Mouse (Mus musculus) heart, embryonic 10.5 days (tissue): Measurements from ENCODE around the gene Hbs1l. TPM values are rescaled to one million over a fixed set of nuclear protein-coding genes. Genes with fewer than 3 reads are reported as not detected.

Experiments
- DNase-seq: peaks from one replicate; pipeline ENCODE4 v3.0.0-alpha.2; 2017; ENCODE audit warnings: low spot score
- H3K27ac ChIP-seq: fragments of 300-500 bp; sonication (generic); 2 replicates; pipeline ENCODE4 v1.5.1; 2016; ENCODE audit warnings: mild to moderate bottlenecking
- H3K27me3 ChIP-seq: fragments of 300-500 bp; sonication (generic); 2 replicates; pipeline ENCODE4 v1.6.1; 2016; ENCODE audit warnings: mild to moderate bottlenecking; ENCODE audit not compliant: poor library complexity, insufficient read depth, severe bottlenecking
- H3K36me3 ChIP-seq: fragments of 300-500 bp; sonication (generic); 2 replicates; pipeline ENCODE4 v1.6.1; 2016; ENCODE audit warnings: mild to moderate bottlenecking, moderate library complexity
- H3K4me1 ChIP-seq: fragments of 300-500 bp; sonication (generic); 2 replicates; pipeline ENCODE4 v1.6.1; 2016; ENCODE audit warnings: mild to moderate bottlenecking
- H3K4me3 ChIP-seq: fragments of 300-500 bp; sonication (generic); 2 replicates; pipeline ENCODE4 v1.5.1; 2016; ENCODE audit warnings: mild to moderate bottlenecking, moderate library complexity
- H3K9me3 ChIP-seq: fragments of 300-500 bp; sonication (generic); 2 replicates; pipeline ENCODE4 v1.6.1; 2016; ENCODE audit warnings: mild to moderate bottlenecking, moderate library complexity
- WGBS: fragments of 180-500 bp; shearing (Covaris S2); methylation state at CpG from one replicate; pipeline ENCODE4 v1.1.7; 2016; 5-methylcytosine and 5-hydroxymethylcytosine counted together
- polyA plus RNA-seq: library from polyadenylated mRNA; unstranded; fragments of >200 nt; fragmentation: Nextera tagmentation; extraction: Ambion mirVana; gene quantifications from 2 replicates; pipeline ENCODE4 v1.2.1, GENCODE M21; 2016

The Hbs1l gene
- polyA plus RNA-seq, 1 experiment from 2014 or later: 95.8 TPM

DNA sequence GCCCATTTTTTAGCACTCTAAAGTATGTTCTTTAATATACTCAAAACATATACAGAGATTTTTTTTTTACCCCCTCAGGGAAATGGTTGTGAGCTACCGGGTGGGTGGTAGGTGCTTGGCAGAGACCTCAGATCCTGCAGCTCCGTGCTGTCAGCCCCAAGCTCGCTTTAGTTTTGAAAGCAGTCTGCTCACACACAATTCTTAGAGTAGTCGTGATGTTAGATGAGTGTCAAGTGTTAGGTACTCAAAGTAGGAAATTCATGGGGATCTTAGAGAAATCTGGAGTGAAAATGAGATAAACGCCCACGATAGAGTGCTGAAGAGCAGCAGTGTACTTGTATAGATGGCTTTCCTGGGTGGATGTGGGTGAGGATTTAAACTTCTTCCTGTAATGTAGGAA is 24.8 kb downstream of the Hbs1l start:
- no peaks in the 10 kb centered on the region for H3K27me3 ChIP-seq
- WGBS: 85% methylated on average over 6 of the region's 6 CpGs
- DNase-seq: no peak
- H3K4me3 ChIP-seq: no peak overlapping the region
- no peak overlapping the region for H3K27ac ChIP-seq
- no peaks in the 10 kb centered on the region for H3K4me1 ChIP-seq
- H3K9me3 ChIP-seq: no peaks in the 10 kb centered on the region
- peaks cover 22% of the 10 kb centered on the region for H3K36me3 ChIP-seq

- Histone ChIP-seq H3K36me3 (peaks cover 5% of the 10 kb centered on the region), H3K9me3 (no peaks in the 10 kb centered on the region), H3K27me3 (no peaks in the 10 kb centered on the region), H3K4me1 (no peaks in the 10 kb centered on the region; the same call in 1 of the 2 replicates), H3K27ac (no peak overlapping the region), H3K4me3 (no peak overlapping the region)
- 89% methylated on average over 6 of the region's 6 CpGs for WGBS
- no peak for DNase-seq
Observed at GRCm38 (mm10) chr10:21326352-21326751, 30.6 kb downstream of the Hbs1l start.

DNA sequence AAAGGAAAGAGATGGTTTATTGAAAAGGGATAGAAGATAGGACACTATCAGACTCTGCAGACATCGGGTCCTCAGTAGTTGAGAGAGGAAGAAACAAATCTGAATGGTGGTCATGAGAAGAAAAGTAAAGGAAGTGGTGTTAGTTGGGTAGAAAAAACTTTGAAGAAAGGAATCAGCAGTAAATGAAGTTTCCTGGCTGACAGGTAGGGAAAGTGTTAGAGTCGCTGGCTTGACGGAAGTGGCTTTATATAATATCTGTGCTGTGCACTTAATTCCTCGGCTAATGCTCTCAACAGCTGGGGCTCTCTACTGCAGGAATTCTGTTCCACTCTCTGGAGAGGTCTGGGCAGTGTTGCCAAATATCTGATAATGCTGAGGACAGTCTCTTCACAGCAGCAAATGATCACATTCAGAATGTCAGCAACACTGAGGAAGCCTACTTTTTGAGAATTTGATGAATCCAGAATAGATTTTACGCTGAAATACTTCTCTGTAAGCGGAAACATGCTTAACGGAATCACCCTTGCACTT is 31.9 kb downstream of the Hbs1l start:
- H3K27ac ChIP-seq: no peak overlapping the region
- H3K36me3 ChIP-seq: peaks cover 13% of the 10 kb centered on the region
- no peak for DNase-seq
- no peaks in the 10 kb centered on the region for H3K27me3 ChIP-seq
- no peaks in the 10 kb centered on the region; the same call in 1 of the 2 replicates for H3K4me1 ChIP-seq
- H3K4me3 ChIP-seq: no peak overlapping the region
- no peaks in the 10 kb centered on the region for H3K9me3 ChIP-seq
- 67% methylated on average over 7 of the region's 7 CpGs for WGBS

DNA sequence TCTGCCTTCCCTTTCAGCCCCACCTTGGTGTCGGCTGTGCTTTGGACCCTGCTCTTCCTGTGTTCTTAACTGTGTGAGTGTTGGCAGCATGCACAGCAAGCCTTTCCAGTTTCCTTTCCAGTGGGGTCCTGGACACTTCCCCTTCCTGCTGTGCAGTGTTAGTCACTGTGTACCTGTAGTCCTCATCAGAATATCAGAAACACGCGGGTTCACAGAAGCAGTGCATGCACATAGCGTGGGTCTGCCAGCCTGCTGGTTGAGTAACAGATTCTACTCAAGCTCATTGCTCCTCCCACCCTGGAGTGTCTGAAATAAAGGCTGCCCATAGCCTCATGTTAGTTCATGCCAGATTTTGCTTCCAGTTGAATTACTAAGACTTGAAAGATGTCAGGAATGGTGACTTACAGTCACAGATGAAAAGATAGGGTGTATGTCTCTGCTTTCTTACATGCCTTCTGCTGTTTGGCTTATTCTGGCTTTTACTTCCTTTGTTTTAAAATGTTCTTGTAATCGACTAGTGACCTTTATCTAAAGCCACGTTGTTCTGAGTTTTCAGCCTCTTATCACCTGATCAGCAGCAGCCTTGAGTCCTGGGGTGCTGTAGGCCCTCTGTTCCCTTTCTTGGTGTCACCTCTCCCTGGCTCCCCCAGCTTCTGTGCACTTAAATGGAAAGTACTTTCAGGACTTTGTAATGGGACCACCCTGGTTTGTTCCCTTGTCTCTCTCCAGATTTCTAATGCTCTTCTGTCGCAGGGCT is 38.7 kb downstream of the Hbs1l start:
- no peak overlapping the region for H3K4me3 ChIP-seq
- 60% methylated on average over 7 of the region's 7 CpGs for WGBS
- no peak overlapping the region for H3K27ac ChIP-seq
- H3K9me3 ChIP-seq: no peaks in the 10 kb centered on the region
- no peak for DNase-seq
- no peaks in the 10 kb centered on the region for H3K27me3 ChIP-seq
- H3K36me3 ChIP-seq: peaks cover 55% of the 10 kb centered on the region
- H3K4me1 ChIP-seq: no peaks in the 10 kb centered on the region

DNA sequence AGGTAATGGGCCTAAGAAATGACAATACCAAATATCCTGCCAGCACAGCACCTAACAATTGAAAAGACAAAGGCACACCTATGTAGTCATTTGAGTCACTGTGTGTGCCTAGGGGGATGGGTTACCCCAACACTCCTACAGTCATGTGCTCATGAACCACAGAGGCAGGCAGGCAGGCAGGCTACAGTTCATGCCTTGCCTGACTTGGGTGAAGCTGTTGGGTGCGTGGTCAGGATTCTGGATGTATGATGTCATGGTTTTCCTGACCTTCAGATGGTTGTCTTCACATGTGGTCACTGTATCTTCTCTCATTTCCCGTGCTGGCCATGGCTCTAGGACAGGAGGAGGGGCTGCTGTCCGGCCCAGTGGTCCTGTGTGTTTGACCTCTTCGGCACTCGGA is 39.8 kb downstream of the Hbs1l start:
- no peak for DNase-seq
- Histone ChIP-seq H3K27me3 (no peaks in the 10 kb centered on the region), H3K4me1 (no peaks in the 10 kb centered on the region), H3K27ac (no peak overlapping the region), H3K4me3 (no peak overlapping the region), H3K36me3 (peaks cover 57% of the 10 kb centered on the region), H3K9me3 (no peaks in the 10 kb centered on the region)
- WGBS: 90% methylated on average over 5 of the region's 5 CpGs

DNA sequence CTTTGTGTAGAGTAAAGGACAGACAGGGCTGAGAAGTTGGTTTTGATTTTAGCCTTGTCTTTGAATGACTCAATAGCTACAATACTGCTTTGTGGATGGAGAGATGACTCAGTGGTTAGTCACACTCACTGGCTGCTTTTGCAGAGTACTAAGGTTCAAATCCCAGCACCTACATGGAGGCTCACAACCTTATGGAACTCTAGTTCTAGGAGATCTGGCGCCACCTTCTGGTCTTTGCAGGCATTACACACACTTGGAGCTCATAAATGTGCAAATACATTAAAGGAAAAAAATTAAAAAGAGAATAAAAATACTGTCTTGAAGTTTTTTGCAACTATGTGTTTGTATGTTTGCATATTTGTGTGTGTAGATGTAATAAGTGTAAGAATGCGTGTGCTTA is 41.4 kb downstream of the Hbs1l start:
- no peak overlapping the region for H3K27ac ChIP-seq
- no peak overlapping the region for H3K4me3 ChIP-seq
- no peak for DNase-seq
- no peaks in the 10 kb centered on the region for H3K4me1 ChIP-seq
- no peaks in the 10 kb centered on the region for H3K27me3 ChIP-seq
- H3K36me3 ChIP-seq: peaks cover 54% of the 10 kb centered on the region
- no peaks in the 10 kb centered on the region for H3K9me3 ChIP-seq
- WGBS: 58% methylated on average over 2 of the region's 2 CpGs

DNA sequence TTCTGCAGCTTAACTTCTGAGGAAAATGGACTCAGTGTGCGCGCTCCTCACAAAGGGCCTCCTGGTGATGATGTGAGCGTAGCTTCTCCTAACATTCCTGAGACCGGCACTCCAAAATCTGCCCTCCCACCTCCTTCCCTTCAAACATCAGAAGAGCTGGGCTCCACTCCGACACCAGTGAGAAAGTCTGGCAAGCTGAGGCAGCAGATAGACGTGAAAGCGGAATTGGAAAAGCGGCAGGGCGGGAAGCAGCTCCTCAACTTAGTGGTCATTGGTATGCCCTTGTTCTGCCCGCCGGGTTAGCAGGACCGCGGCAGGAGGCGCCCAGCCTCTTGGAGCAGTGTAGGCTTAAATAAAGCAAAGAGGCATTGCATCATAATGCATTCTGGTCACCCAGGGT is 45.9 kb downstream of the Hbs1l start:
- H3K9me3 ChIP-seq: no peaks in the 10 kb centered on the region
- no peak for DNase-seq
- no peaks in the 10 kb centered on the region for H3K4me1 ChIP-seq
- no peaks in the 10 kb centered on the region for H3K27me3 ChIP-seq
- 90% methylated on average over 14 of the region's 14 CpGs for WGBS
- H3K4me3 ChIP-seq: no peak overlapping the region
- H3K36me3 ChIP-seq: peaks cover 60% of the 10 kb centered on the region
- H3K27ac ChIP-seq: no peak overlapping the region

DNA sequence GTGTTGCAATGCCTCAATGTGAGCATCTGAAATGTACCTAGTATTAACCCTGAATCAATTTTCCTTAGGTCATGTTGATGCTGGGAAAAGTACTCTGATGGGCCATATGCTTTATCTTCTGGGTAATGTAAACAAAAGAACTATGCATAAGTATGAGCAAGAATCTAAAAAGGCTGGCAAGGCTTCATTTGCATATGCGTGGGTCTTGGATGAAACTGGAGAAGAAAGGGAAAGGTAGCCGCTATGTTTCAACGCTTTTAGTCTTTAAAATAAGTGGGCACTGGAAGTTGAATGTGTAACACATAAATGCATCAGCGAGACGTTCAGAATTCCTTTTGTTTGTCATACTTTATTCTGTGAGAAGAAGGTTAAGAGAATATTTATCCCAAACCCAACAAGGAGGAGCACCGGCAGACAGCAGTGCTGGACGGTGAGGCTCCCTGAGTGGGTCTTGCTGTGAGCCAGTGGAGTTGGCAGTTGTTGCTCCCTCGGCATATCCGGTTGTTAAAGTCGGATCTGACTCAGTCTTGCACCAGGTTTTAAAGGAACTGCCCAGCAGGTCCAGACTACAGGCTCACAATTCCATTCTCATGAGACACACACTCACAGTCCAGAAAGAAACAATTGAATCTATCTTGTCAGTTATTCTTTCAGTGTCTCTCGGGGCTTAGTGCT is 46.7 kb downstream of the Hbs1l start:
- DNase-seq: no peak
- H3K4me3 ChIP-seq: no peak overlapping the region
- H3K27ac ChIP-seq: no peak overlapping the region
- peaks cover 60% of the 10 kb centered on the region for H3K36me3 ChIP-seq
- H3K9me3 ChIP-seq: no peaks in the 10 kb centered on the region
- WGBS: 87% methylated on average over 11 of the region's 11 CpGs
- no peaks in the 10 kb centered on the region for H3K27me3 ChIP-seq
- no peaks in the 10 kb centered on the region for H3K4me1 ChIP-seq

DNA sequence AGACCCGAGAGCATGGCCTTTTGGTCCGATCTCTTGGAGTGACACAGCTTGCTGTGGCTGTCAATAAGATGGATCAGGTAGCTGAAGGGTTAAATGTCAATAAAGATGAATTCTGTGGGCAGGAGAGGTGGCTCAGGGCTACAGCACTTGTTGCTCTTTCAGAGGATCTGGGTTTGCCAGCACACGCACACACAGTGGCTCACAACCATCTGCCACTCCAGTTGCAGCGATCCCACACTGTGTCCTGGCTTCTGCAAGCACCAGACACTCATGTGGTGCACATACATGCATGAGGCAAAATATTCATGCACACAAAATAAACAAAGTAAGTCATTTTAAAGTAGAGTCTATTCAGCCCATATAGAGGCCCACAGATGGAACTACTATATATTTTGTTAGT is 51.6 kb downstream of the Hbs1l start:
- no peak for DNase-seq
- no peaks in the 10 kb centered on the region for H3K4me1 ChIP-seq
- H3K27me3 ChIP-seq: no peaks in the 10 kb centered on the region
- peaks cover 58% of the 10 kb centered on the region for H3K36me3 ChIP-seq
- no peak overlapping the region for H3K27ac ChIP-seq
- no peaks in the 10 kb centered on the region for H3K9me3 ChIP-seq
- H3K4me3 ChIP-seq: no peak overlapping the region
- 93% methylated on average over 4 of the region's 4 CpGs for WGBS

GRCm38 (mm10) chr10:21349449-21349848 is 53.7 kb downstream of the Hbs1l start:
- Histone ChIP-seq H3K4me1 (no peaks in the 10 kb centered on the region), H3K27ac (no peak overlapping the region), H3K9me3 (no peaks in the 10 kb centered on the region), H3K27me3 (no peaks in the 10 kb centered on the region), H3K4me3 (no peak overlapping the region), H3K36me3 (peaks cover 64% of the 10 kb centered on the region)
- WGBS: 87% methylated on average over 5 of the region's 5 CpGs
- DNase-seq: no peak

DNA sequence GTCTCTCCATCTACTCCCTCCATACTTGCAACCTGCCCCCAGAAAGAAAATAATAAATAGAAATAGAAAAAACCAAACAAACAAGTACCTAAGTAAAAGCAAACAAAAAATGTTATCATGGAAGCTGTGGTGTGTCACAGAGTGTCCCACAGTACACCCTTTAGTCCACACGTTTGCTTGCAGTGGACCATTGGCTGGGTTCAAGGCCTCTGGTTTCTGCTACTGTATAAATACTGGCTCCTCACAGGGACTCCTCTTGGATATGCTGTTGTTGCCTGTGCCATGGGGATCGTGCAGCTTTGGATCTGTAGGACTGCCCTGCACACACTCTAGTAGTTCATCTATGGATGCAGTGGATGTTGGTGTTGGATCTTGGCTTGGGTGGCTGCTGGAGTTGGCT is 54.2 kb downstream of the Hbs1l start:
- H3K4me1 ChIP-seq: no peaks in the 10 kb centered on the region
- no peak for DNase-seq
- peaks cover 66% of the 10 kb centered on the region for H3K36me3 ChIP-seq
- no peak overlapping the region for H3K4me3 ChIP-seq
- 93% methylated on average over 2 of the region's 2 CpGs for WGBS
- no peaks in the 10 kb centered on the region for H3K27me3 ChIP-seq
- H3K9me3 ChIP-seq: no peaks in the 10 kb centered on the region
- no peak overlapping the region for H3K27ac ChIP-seq

DNA sequence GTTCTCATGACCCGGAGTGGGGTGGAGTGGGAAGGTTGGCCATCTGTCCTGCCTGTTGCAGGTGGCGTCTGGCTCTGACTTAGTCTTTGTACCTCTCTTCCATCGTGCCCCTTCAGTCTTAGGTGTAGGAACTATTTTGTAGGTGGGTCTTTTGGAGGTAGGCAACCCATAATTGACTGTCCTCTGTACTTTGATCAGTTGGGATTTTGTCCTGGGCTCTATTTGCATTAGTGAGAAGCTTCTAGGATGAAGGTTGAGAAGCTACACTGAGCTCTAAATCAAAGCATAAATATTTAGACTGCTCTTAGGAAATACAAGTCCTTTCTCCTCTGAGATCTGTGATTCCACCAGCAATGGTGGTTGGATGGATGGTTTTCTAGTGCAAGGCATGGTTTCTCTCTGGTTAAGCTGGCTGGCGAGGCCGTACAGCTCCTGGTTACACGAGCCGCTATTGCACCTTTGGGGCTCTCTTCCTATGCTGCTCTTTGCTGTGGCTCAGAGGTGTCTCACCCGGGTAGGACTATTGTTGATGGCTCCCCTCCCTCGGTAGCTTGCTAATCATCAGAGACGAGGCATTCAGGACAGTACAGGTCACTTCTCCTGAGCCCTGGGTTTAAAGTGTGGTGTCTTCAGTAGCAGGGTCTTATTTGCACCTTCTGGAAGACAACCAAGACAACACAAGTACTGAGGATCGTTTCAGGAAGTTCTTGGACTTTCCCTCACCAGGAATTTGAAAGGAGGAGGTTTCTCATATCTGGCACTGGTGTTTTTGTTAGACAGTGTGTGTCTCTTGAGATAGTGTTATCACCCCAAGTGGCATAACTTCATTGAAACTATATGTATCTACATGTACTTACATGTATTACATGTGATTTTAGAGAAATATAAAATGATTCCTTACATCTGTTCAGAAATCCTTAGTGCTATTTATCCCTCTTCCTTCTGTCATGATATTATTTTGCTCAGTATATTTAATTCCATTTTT is 55.0 kb downstream of the Hbs1l start:
- DNase-seq: no peak
- no peak overlapping the region for H3K27ac ChIP-seq
- no peaks in the 10 kb centered on the region for H3K4me1 ChIP-seq
- WGBS: 90% methylated on average over 11 of the region's 11 CpGs
- no peaks in the 10 kb centered on the region for H3K9me3 ChIP-seq
- H3K27me3 ChIP-seq: no peaks in the 10 kb centered on the region
- H3K4me3 ChIP-seq: no peak overlapping the region
- H3K36me3 ChIP-seq: peaks cover 63% of the 10 kb centered on the region
